Mouse (Mus musculus) hindbrain, embryonic 14.5 days (tissue): Measurements from ENCODE around the gene Gm14525. TPM values are rescaled to one million over a fixed set of nuclear protein-coding genes. Genes with fewer than 3 reads are reported as not detected.
"Not testable (repeated sequence)": the region's sequence is repeated elsewhere in the genome, so short reads cannot be mapped to it uniquely, and the experiment has no call there.

ENCODE experiments used
- ATAC-seq: fragments of 200-750 bp; cut with Nextera tagmentation; 2 replicates; pipeline ENCODE4 v1.8.0; 2017; ENCODE audit warnings: moderate number of reproducible peaks, mild to moderate bottlenecking, moderate TSS enrichment, moderate library complexity; ENCODE audit not compliant: low FRiP score
- DNase-seq: peaks from one replicate; pipeline ENCODE4 v3.0.0-alpha.2; 2015; ENCODE audit warnings: low spot score
- H3K27ac ChIP-seq: fragments of 300-500 bp; sonication (generic); 2 replicates; pipeline ENCODE4 v1.5.1; 2014; ENCODE audit warnings: mild to moderate bottlenecking, moderate library complexity
- H3K27me3 ChIP-seq: fragments of 300-500 bp; sonication (generic); 2 replicates; pipeline ENCODE4 v1.6.1; 2014; ENCODE audit warnings: mild to moderate bottlenecking, low read length, mixed read lengths; ENCODE audit not compliant: control insufficient read depth, insufficient read depth
- H3K36me3 ChIP-seq: fragments of 300-500 bp; sonication (generic); replicated peaks from 2 replicates; pipeline ENCODE4 v1.6.1; 2014; ENCODE audit not compliant: control insufficient read depth, insufficient read depth
- H3K4me1 ChIP-seq: fragments of 300-500 bp; sonication (generic); replicated peaks from 2 replicates; pipeline ENCODE4 v1.6.1; 2014; ENCODE audit warnings: antibody characterized with exemption, low read length, mixed read lengths; ENCODE audit not compliant: control insufficient read depth, insufficient read depth
- H3K4me2 ChIP-seq: fragments of 300-500 bp; sonication (generic); replicated peaks from 2 replicates; pipeline ENCODE4 v1.6.1; 2014; ENCODE audit warnings: mild to moderate bottlenecking, moderate library complexity
- H3K4me3 ChIP-seq: fragments of 300-500 bp; sonication (generic); replicated peaks from 2 replicates; pipeline ENCODE4 v1.5.1; 2014; ENCODE audit warnings: mild to moderate bottlenecking, low read length
- H3K9ac ChIP-seq: fragments of 300-500 bp; sonication (generic); 2 replicates; pipeline ENCODE4 v1.6.1; 2014
- H3K9me3 ChIP-seq: fragments of 300-500 bp; sonication (generic); 2 replicates; pipeline ENCODE4 v1.6.1; 2016; ENCODE audit warnings: low read length; ENCODE audit not compliant: control insufficient read depth
- WGBS: fragments of 180-500 bp; shearing (Covaris S2); extraction: QIAGEN DNeasy Blood & Tissue Kit; methylation state at CpG from one replicate; pipeline ENCODE4 v1.1.7; 2014; 5-methylcytosine and 5-hydroxymethylcytosine counted together
- polyA plus RNA-seq: library from polyadenylated mRNA; unstranded; fragments of >200 nt; fragmentation: Nextera tagmentation; extraction: Ambion mirVana; gene quantifications from 2 replicates; pipeline ENCODE4 v1.2.1, GENCODE M21; 2014

Gm14525 gene
- not detected in 2 replicates for polyA plus RNA-seq

DNA sequence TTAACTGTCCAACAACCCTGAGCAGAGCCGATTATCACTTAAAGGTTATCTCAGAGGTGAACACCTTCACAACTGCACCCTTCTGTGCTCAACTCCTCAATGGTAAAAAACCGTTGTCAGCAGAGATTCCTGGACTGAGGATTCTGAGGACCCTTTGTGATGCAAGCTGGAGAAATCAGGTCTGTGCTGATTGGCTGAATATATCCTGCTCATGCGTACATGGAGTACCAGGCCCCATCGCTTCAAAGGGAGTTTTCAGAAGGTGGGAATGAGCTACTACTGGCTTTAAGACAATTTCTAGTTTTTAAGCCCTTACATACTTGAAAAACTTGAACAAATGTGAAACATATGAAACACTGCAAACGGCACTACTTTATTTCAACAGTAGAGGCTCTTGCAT lies at the start of gene Gm14525:
Gene Gm14525, minus strand, starts transcription at position 101 of the 400 bp plus-strand sequence.
- not testable (repeated sequence) for H3K36me3 ChIP-seq, ATAC-seq

More for the DNA sequence above, at the start of gene Gm14525:
- not testable (repeated sequence) for DNase-seq, H3K27ac ChIP-seq, H3K4me1 ChIP-seq, H3K27me3 ChIP-seq, H3K9me3 ChIP-seq, H3K4me2 ChIP-seq, H3K9ac ChIP-seq, H3K4me3 ChIP-seq
- 85% methylated on average over 3 of the region's 5 CpGs for WGBS

Other genes starting within 250 kb of the Gm14525 start
- gene Slx, start 157.1 kb downstream of the Gm14525 start, polyA plus RNA-seq: not detected in 2 replicates
- gene Gm6121, start 233.1 kb upstream of the Gm14525 start, polyA plus RNA-seq: not detected in 2 replicates